Mouse (Mus musculus) heart, embryonic 15.5 days (tissue): ENCODE measurements at regions not wholly inside any gene's neighbourhood (a gene's known extent, or its start where the extent isn't known, plus 50 kb on each side); places are given as distances from the start of the nearest gene placed in this dataset.
A peak's percentile ranks its signal among the peaks of the same experiment; 100 is the strongest.
"Not testable (repeated sequence)": the region's sequence is repeated elsewhere in the genome, so short reads cannot be mapped to it uniquely, and the experiment has no call there.

Experiments
- ATAC-seq: fragments of 200-750 bp; cut with Nextera tagmentation; replicated peaks from 2 replicates; pipeline ENCODE4 v1.8.0; 2017; ENCODE audit warnings: low read depth, moderate TSS enrichment; ENCODE audit not compliant: insufficient number of reproducible peaks, insufficient read depth, low FRiP score
- H3K27ac ChIP-seq: fragments of 300-500 bp; sonication (generic); 2 replicates; pipeline ENCODE4 v1.5.1; 2015; ENCODE audit warnings: mild to moderate bottlenecking, inconsistent platforms
- H3K27me3 ChIP-seq: fragments of 300-500 bp; sonication (generic); 2 replicates; pipeline ENCODE4 v1.6.1; 2015; ENCODE audit warnings: inconsistent platforms
- H3K36me3 ChIP-seq: fragments of 300-500 bp; sonication (generic); 2 replicates; pipeline ENCODE4 v1.6.1; 2015; ENCODE audit warnings: mild to moderate bottlenecking, inconsistent platforms
- H3K4me1 ChIP-seq: fragments of 300-500 bp; sonication (generic); replicated peaks from 2 replicates; pipeline ENCODE4 v1.6.1; 2015; ENCODE audit warnings: inconsistent platforms
- H3K4me2 ChIP-seq: fragments of 300-500 bp; sonication (generic); 2 replicates; pipeline ENCODE4 v1.6.1; 2015; ENCODE audit warnings: inconsistent platforms, mild to moderate bottlenecking, moderate library complexity
- H3K4me3 ChIP-seq: fragments of 300-500 bp; sonication (generic); 2 replicates; pipeline ENCODE4 v1.5.1; 2015; ENCODE audit warnings: mild to moderate bottlenecking, inconsistent platforms
- H3K9ac ChIP-seq: fragments of 300-500 bp; sonication (generic); 2 replicates; pipeline ENCODE4 v1.6.1; 2015; ENCODE audit warnings: mild to moderate bottlenecking, inconsistent platforms
- H3K9me3 ChIP-seq: fragments of 300-500 bp; sonication (generic); replicated peaks from 2 replicates; pipeline ENCODE4 v1.6.1; 2016; ENCODE audit warnings: inconsistent platforms
- WGBS: fragments of 180-500 bp; shearing (Covaris S2); methylation state at CpG from one replicate; pipeline ENCODE4 v1.1.7; 2015; ENCODE audit warnings: mixed read lengths; 5-methylcytosine and 5-hydroxymethylcytosine counted together

GRCm38 (mm10) chr2:18585564-18586336, 86.4 kb upstream of the Commd3 start:
- WGBS, result 37% methylated on average over 9 of the region's 9 CpGs

GRCm38 (mm10) chr2:18558133-18558532, 114.1 kb upstream of the Commd3 start:
- H3K4me1 ChIP-seq, result no peaks in the 10 kb centered on the region
- 54% methylated on average over 4 of the region's 4 CpGs for WGBS
- H3K27me3 ChIP-seq, result no peaks in the 10 kb centered on the region
- no peak overlapping the region for H3K4me3 ChIP-seq
- no peaks in the 10 kb centered on the region for H3K9me3 ChIP-seq
- no peak overlapping the region for H3K9ac ChIP-seq
- H3K27ac ChIP-seq, result no peak overlapping the region
- no peak overlapping the region for H3K4me2 ChIP-seq
- H3K36me3 ChIP-seq, result no peaks in the 10 kb centered on the region
- ATAC-seq, result no peak

More at GRCm38 (mm10) chr2:18585564-18586336, 86.4 kb upstream of the Commd3 start:
- ATAC-seq, result no peak
- no peaks in the 10 kb centered on the region for H3K9me3 ChIP-seq
- H3K4me3 ChIP-seq, result no peak overlapping the region
- H3K9ac ChIP-seq, result no peak overlapping the region
- peaks cover 9% of the 10 kb centered on the region for H3K27me3 ChIP-seq
- H3K4me1 ChIP-seq, result 0 out of 2 replicates have a peak, but pooled peaks cover 3% of the 10 kb centered on the region
- H3K36me3 ChIP-seq, result no peaks in the 10 kb centered on the region
- no peak overlapping the region for H3K4me2 ChIP-seq
- no peak overlapping the region for H3K27ac ChIP-seq

DNA sequence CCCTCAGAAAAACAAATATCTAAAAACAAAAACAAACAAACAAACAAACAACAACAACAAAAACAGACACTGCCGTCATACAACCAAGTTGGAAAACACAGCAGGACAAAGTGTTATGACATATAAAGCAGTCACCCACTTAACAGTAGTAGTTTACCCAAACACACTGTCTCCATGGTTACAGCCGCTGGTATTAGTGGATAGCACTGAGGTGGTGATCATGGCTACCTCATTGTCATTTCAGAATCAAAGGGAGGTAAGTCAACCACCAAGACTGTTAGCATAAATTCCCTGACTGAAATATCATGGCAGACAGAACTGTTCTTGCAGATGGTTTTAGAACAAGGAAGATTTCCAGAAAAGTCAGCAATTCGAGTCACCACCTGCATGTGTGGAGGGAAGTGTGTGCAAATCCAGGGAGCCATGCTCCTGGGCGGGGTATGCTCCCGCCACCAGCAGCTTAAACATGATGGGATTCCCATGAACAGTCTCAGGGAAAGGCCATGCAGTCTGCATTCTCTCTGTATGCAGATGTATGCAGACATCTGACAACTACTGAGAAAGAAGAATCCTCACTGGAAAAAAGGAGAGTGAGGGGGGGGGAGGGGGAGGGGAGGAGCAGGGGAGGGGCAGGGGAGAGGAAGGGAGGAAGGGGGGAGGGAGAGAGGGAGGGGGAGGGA, 124.1 kb upstream of the Commd3 start:
- WGBS, result 60% methylated on average over 5 of the region's 5 CpGs
- no peaks in the 10 kb centered on the region for H3K27me3 ChIP-seq
- H3K4me3 ChIP-seq, result no peak overlapping the region
- H3K4me1 ChIP-seq, result no peaks in the 10 kb centered on the region
- H3K36me3 ChIP-seq, result no peaks in the 10 kb centered on the region
- no peak overlapping the region for H3K9ac ChIP-seq
- H3K27ac ChIP-seq, result no peak overlapping the region
- H3K9me3 ChIP-seq, result no peaks in the 10 kb centered on the region
- ATAC-seq, result no peak
- H3K4me2 ChIP-seq, result no peak overlapping the region

- Histone ChIP-seq H3K9ac (no peak overlapping the region), H3K27me3 (no peaks in the 10 kb centered on the region), H3K4me1 (no peaks in the 10 kb centered on the region), H3K36me3 (no peaks in the 10 kb centered on the region), H3K4me3 (no peak overlapping the region), H3K27ac (no peak overlapping the region), H3K9me3 (no peaks in the 10 kb centered on the region), H3K4me2 (no peak overlapping the region)
- no peak for ATAC-seq
- WGBS, result 73% methylated on average over 7 of the region's 7 CpGs
Measured at GRCm38 (mm10) chr2:18524387-18524786, 131.8 kb upstream of the Dnajc1 start.

DNA sequence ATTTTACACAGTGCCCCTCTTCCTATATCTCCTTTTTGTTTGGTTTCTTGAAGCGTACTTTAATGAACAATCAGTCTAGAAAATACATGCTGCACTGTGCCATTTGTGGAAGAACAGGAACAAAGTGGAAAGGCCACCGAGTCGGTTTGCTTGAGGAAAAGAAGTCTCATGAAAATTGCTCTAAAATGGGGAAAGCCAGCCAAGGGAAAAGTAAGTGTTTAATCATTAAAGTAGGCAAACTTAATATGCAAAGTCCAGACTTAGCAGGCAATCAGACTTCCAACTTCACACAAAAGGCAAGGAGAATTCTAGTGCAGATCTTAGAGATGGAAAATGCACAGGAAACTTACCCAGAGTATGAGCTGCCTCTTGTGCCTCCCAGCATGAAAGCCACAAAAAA, 131.3 kb upstream of the Dnajc1 start:
- no peak overlapping the region for H3K9ac ChIP-seq
- WGBS, result 76% methylated on average over 3 of the region's 3 CpGs
- no peaks in the 10 kb centered on the region for H3K9me3 ChIP-seq

GRCm38 (mm10) chr2:18513435-18513834, 120.8 kb upstream of the Dnajc1 start:
- H3K4me3 ChIP-seq, result no peak overlapping the region
- no peak for ATAC-seq
- H3K36me3 ChIP-seq, result no peaks in the 10 kb centered on the region
- H3K4me1 ChIP-seq, result no peaks in the 10 kb centered on the region
- no peaks in the 10 kb centered on the region for H3K9me3 ChIP-seq
- H3K27me3 ChIP-seq, result no peaks in the 10 kb centered on the region
- no peak overlapping the region for H3K27ac ChIP-seq
- no peak overlapping the region for H3K9ac ChIP-seq
- H3K4me2 ChIP-seq, result no peak overlapping the region

More for the DNA sequence above, 131.3 kb upstream of the Dnajc1 start:
- Histone ChIP-seq H3K4me3 (no peak overlapping the region), H3K27ac (no peak overlapping the region), H3K27me3 (no peaks in the 10 kb centered on the region), H3K36me3 (no peaks in the 10 kb centered on the region), H3K4me1 (no peaks in the 10 kb centered on the region), H3K4me2 (no peak overlapping the region)
- no peak for ATAC-seq

DNA sequence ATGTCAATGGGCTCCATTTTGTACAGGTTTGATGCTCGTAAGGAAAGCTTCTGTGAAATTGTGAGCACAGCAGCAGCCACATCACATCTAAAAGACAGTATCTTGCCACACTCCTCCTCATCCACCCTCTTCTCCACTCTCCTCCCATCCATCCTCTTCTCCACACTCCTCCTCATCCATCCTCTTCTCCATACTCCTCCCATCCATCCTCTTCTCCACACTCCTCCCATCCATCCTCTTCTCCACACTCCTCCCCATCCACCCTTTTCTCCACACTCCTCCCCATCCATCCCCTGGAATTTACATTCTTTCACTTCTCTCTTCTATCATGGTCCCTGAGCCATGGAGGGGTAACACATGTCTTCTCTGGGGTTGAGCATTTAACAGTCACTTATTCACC, 116.7 kb upstream of the Dnajc1 start:
- Histone ChIP-seq H3K27me3 (no peaks in the 10 kb centered on the region), H3K9ac (no peak overlapping the region), H3K27ac (no peak overlapping the region), H3K4me1 (no peaks in the 10 kb centered on the region), H3K9me3 (no peaks in the 10 kb centered on the region), H3K4me2 (no peak overlapping the region), H3K4me3 (no peak overlapping the region), H3K36me3 (no peaks in the 10 kb centered on the region)
- WGBS, result 79% methylated on average over 1 of the region's 1 CpGs
- ATAC-seq, result no peak

DNA sequence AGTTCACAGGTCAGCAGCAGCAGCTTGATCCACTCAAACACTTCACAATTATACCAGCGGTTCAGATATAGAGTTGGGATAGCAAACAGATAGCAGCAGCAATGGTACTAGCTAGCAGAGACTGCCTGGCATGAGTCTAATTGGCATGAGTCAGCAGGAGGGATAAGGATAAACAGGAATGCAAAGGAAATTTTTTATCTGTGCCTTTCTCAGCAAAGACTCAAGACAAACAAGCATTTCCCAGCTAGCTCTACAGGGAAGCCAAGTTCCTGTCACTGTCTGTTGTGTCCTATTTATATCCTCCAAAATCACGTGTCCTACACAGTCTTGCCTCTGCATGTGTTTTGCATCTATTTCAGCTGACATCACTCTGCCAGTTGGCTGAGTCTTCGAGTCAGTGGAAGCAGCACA, 80.7 kb upstream of the Dnajc1 start:
- peaks cover 10% of the 10 kb centered on the region for H3K4me1 ChIP-seq
- no peak overlapping the region for H3K9ac ChIP-seq
- H3K27me3 ChIP-seq, result no peaks in the 10 kb centered on the region
- peak; percentile 86 for ATAC-seq
- H3K4me3 ChIP-seq, result no peak overlapping the region
- WGBS, result 6% methylated on average over 3 of the region's 3 CpGs
- H3K4me2 ChIP-seq, result no peak overlapping the region
- no peaks in the 10 kb centered on the region for H3K36me3 ChIP-seq
- H3K27ac ChIP-seq, result peak overlapping the region; percentile 71
- H3K9me3 ChIP-seq, result no peaks in the 10 kb centered on the region

- Histone ChIP-seq H3K4me1 (no peaks in the 10 kb centered on the region), H3K27me3 (no peaks in the 10 kb centered on the region), H3K9ac (no peak overlapping the region), H3K27ac (no peak overlapping the region), H3K36me3 (no peaks in the 10 kb centered on the region), H3K4me3 (no peak overlapping the region), H3K9me3 (no peaks in the 10 kb centered on the region), H3K4me2 (no peak overlapping the region)
- 85% methylated on average over 4 of the region's 4 CpGs for WGBS
- ATAC-seq, result no peak
Measured at GRCm38 (mm10) chr2:18460901-18461300, 68.3 kb upstream of the Dnajc1 start.

GRCm38 (mm10) chr2:18460281-18460680, 67.7 kb upstream of the Dnajc1 start:
- not testable (repeated sequence) for H3K9ac ChIP-seq, H3K27me3 ChIP-seq, H3K4me3 ChIP-seq, H3K4me1 ChIP-seq, H3K27ac ChIP-seq, H3K4me2 ChIP-seq, H3K9me3 ChIP-seq, ATAC-seq, H3K36me3 ChIP-seq
- WGBS, result 92% methylated on average over 3 of the region's 3 CpGs

- not testable (repeated sequence) for H3K9me3 ChIP-seq, H3K36me3 ChIP-seq, H3K9ac ChIP-seq, H3K27me3 ChIP-seq, ATAC-seq, H3K4me1 ChIP-seq, H3K27ac ChIP-seq
- H3K4me3 ChIP-seq, result peak overlapping the region; percentile 40
- 31% methylated on average over 2 of the region's 2 CpGs for WGBS
- peak overlapping the region; percentile 46 for H3K4me2 ChIP-seq
Measured at GRCm38 (mm10) chr2:18453426-18453825, 60.8 kb upstream of the Dnajc1 start.

- 84% methylated on average over 1 of the region's 1 CpGs for WGBS
- H3K4me2 ChIP-seq, result no peak overlapping the region
- no peaks in the 10 kb centered on the region for H3K9me3 ChIP-seq
- H3K4me3 ChIP-seq, result no peak overlapping the region
- no peaks in the 10 kb centered on the region for H3K4me1 ChIP-seq
- no peaks in the 10 kb centered on the region for H3K36me3 ChIP-seq
- no peak overlapping the region for H3K9ac ChIP-seq
- ATAC-seq, result no peak
- no peak overlapping the region for H3K27ac ChIP-seq
- H3K27me3 ChIP-seq, result no peaks in the 10 kb centered on the region
Measured at GRCm38 (mm10) chr2:18445809-18446208, 53.2 kb upstream of the Dnajc1 start.
